Mouse (Mus musculus): ENCODE measurements around the gene Lsm4. TPM values are rescaled to one million over a fixed set of nuclear protein-coding genes. Genes with fewer than 3 reads are reported as not detected.

Lsm4 gene
- 248 and 270 TPM in 2 replicates for polyA plus RNA-seq (2015; fragmentation: Nextera tagmentation; extraction: Ambion mirVana)

- under 1% methylated on average over 60 of the region's 60 CpGs for WGBS
- H3K4me2 ChIP-seq, result peak within 1 kb of the TSS; percentile 68
- peak within 1 kb of the TSS; percentile 95 for H3K27ac ChIP-seq
- no peaks in the 10 kb centered on the region for H3K27me3 ChIP-seq
- peaks cover 18% of the 10 kb centered on the region for H3K4me1 ChIP-seq
- ATAC-seq (ENCODE audit: insufficient number of reproducible peaks, insufficient read depth, low FRiP score, low TSS enrichment, low read depth), result peak; percentile 95
- peaks cover 20% of the 10 kb centered on the region for H3K36me3 ChIP-seq
- peak within 1 kb of the TSS; percentile 68 for H3K4me3 ChIP-seq
- H3K9ac ChIP-seq, result peak within 1 kb of the TSS; percentile 80
- no peaks in the 10 kb centered on the region for H3K9me3 ChIP-seq
Observed at GRCm38 (mm10) chr8:70673079-70673856, at the start of gene Lsm4. Gene Lsm4, plus strand, starts transcription at chr8:70673248.

GRCm38 (mm10) chr8:70625104-70625503 lies 47.9 kb upstream of the Lsm4 start:
- Histone ChIP-seq H3K36me3 (no peaks in the 10 kb centered on the region), H3K27me3 (peaks cover 31% of the 10 kb centered on the region), H3K4me1 (peaks cover 8% of the 10 kb centered on the region; the same call in 1 of the 2 replicates), H3K27ac (no peak overlapping the region), H3K9me3 (no peaks in the 10 kb centered on the region), H3K4me3 (no peak overlapping the region), H3K9ac (peak overlapping the region; percentile 56; the same call in 1 of the 2 replicates), H3K4me2 (peak overlapping the region; percentile 24)
- 11% methylated on average over 5 of the region's 5 CpGs for WGBS
- ATAC-seq (ENCODE audit: insufficient number of reproducible peaks, insufficient read depth, low FRiP score, low TSS enrichment, low read depth), result no peak

GRCm38 (mm10) chr8:70627041-70627440 lies 46.0 kb upstream of the Lsm4 start:
- Histone ChIP-seq H3K4me2 (no peak overlapping the region), H3K4me3 (no peak overlapping the region), H3K27me3 (peaks cover 27% of the 10 kb centered on the region), H3K27ac (no peak overlapping the region), H3K9ac (no peak overlapping the region), H3K36me3 (no peaks in the 10 kb centered on the region), H3K9me3 (no peaks in the 10 kb centered on the region), H3K4me1 (peaks cover 20% of the 10 kb centered on the region; the same call in 1 of the 2 replicates)
- ATAC-seq (ENCODE audit: insufficient number of reproducible peaks, insufficient read depth, low FRiP score, low TSS enrichment, low read depth), result no peak
- WGBS, result 87% methylated on average over 5 of the region's 5 CpGs

GRCm38 (mm10) chr8:70628986-70629490 lies 44.0 kb upstream of the Lsm4 start:
- no peak for ATAC-seq (ENCODE audit: insufficient number of reproducible peaks, insufficient read depth, low FRiP score, low TSS enrichment, low read depth)
- Histone ChIP-seq H3K27me3 (peaks cover 19% of the 10 kb centered on the region), H3K4me1 (peaks cover 25% of the 10 kb centered on the region), H3K9me3 (no peaks in the 10 kb centered on the region), H3K4me3 (peak overlapping the region; percentile 54), H3K4me2 (peak overlapping the region; percentile 73), H3K36me3 (no peaks in the 10 kb centered on the region), H3K27ac (no peak overlapping the region), H3K9ac (peak overlapping the region; percentile 70)
- WGBS, result 59% methylated on average over 7 of the region's 7 CpGs

- H3K9me3 ChIP-seq, result no peaks in the 10 kb centered on the region
- peak; percentile 87 for ATAC-seq (ENCODE audit: insufficient number of reproducible peaks, insufficient read depth, low FRiP score, low TSS enrichment, low read depth)
- peaks cover 31% of the 10 kb centered on the region for H3K4me1 ChIP-seq
- H3K36me3 ChIP-seq, result no peaks in the 10 kb centered on the region
- WGBS, result under 1% methylated on average over 60 of the region's 60 CpGs
- peak overlapping the region; percentile 54 for H3K4me3 ChIP-seq
- peak overlapping the region; percentile 55; the same call in 1 of the 2 replicates for H3K27ac ChIP-seq
- H3K9ac ChIP-seq, result peak overlapping the region; percentile 70
- H3K27me3 ChIP-seq, result peaks cover 19% of the 10 kb centered on the region
- peak overlapping the region; percentile 73 for H3K4me2 ChIP-seq
Observed at GRCm38 (mm10) chr8:70629574-70630531, 43.2 kb upstream of the Lsm4 start.

- no peak for ATAC-seq (ENCODE audit: insufficient number of reproducible peaks, insufficient read depth, low FRiP score, low TSS enrichment, low read depth)
- peak overlapping the region; percentile 54; the same call in 1 of the 2 replicates for H3K4me3 ChIP-seq
- H3K9ac ChIP-seq, result 0 out of 2 replicates have a peak overlapping the region, but pooled peaks have one; percentile 22
- no peaks in the 10 kb centered on the region for H3K36me3 ChIP-seq
- H3K27ac ChIP-seq, result no peak overlapping the region
- no peaks in the 10 kb centered on the region for H3K9me3 ChIP-seq
- WGBS, result 13% methylated on average over 22 of the region's 22 CpGs
- H3K4me1 ChIP-seq, result peaks cover 39% of the 10 kb centered on the region
- peaks cover 19% of the 10 kb centered on the region for H3K27me3 ChIP-seq
- peak overlapping the region; percentile 73 for H3K4me2 ChIP-seq
Observed at GRCm38 (mm10) chr8:70630532-70631381, 42.3 kb upstream of the Lsm4 start.

- peaks cover 39% of the 10 kb centered on the region for H3K4me1 ChIP-seq
- no peak overlapping the region for H3K4me3 ChIP-seq
- H3K27ac ChIP-seq, result no peak overlapping the region
- no peak overlapping the region for H3K9ac ChIP-seq
- H3K9me3 ChIP-seq, result no peaks in the 10 kb centered on the region
- peaks cover 19% of the 10 kb centered on the region for H3K27me3 ChIP-seq
- 19% methylated on average over 24 of the region's 24 CpGs for WGBS
- H3K36me3 ChIP-seq, result no peaks in the 10 kb centered on the region
- ATAC-seq (ENCODE audit: insufficient number of reproducible peaks, insufficient read depth, low FRiP score, low TSS enrichment, low read depth), result no peak
- no peak overlapping the region for H3K4me2 ChIP-seq
Observed at GRCm38 (mm10) chr8:70631436-70631835, 41.6 kb upstream of the Lsm4 start.

GRCm38 (mm10) chr8:70632346-70632892 lies 40.6 kb upstream of the Lsm4 start, which contains the start of gene Gdf15:
Gene Gdf15, minus strand, starts transcription at chr8:70632456.
- 72% methylated on average over 6 of the region's 6 CpGs for WGBS
- H3K4me3 ChIP-seq, result no peak within 1 kb of the TSS
- no peak for ATAC-seq (ENCODE audit: insufficient number of reproducible peaks, insufficient read depth, low FRiP score, low TSS enrichment, low read depth)
- no peaks in the 10 kb centered on the region for H3K9me3 ChIP-seq
- peaks cover 19% of the 10 kb centered on the region for H3K27me3 ChIP-seq
- peaks cover 44% of the 10 kb centered on the region for H3K4me1 ChIP-seq
- H3K4me2 ChIP-seq, result no peak within 1 kb of the TSS
- no peaks in the 10 kb centered on the region for H3K36me3 ChIP-seq
- no peak within 1 kb of the TSS for H3K27ac ChIP-seq
- no peak within 1 kb of the TSS for H3K9ac ChIP-seq

GRCm38 (mm10) chr8:70634066-70634465 lies 39.0 kb upstream of the Lsm4 start:
- Histone ChIP-seq H3K4me2 (no peak overlapping the region), H3K9me3 (no peaks in the 10 kb centered on the region), H3K9ac (no peak overlapping the region), H3K4me1 (peaks cover 47% of the 10 kb centered on the region), H3K36me3 (no peaks in the 10 kb centered on the region), H3K27me3 (peaks cover 19% of the 10 kb centered on the region), H3K27ac (no peak overlapping the region), H3K4me3 (no peak overlapping the region)
- no peak for ATAC-seq (ENCODE audit: insufficient number of reproducible peaks, insufficient read depth, low FRiP score, low TSS enrichment, low read depth)
- 51% methylated on average over 6 of the region's 6 CpGs for WGBS

GRCm38 (mm10) chr8:70635527-70635926 lies 37.5 kb upstream of the Lsm4 start:
- no peaks in the 10 kb centered on the region for H3K36me3 ChIP-seq
- H3K4me2 ChIP-seq, result no peak overlapping the region
- H3K9ac ChIP-seq, result no peak overlapping the region; the same call in 1 of the 2 replicates
- ATAC-seq (ENCODE audit: insufficient number of reproducible peaks, insufficient read depth, low FRiP score, low TSS enrichment, low read depth), result no peak
- H3K4me1 ChIP-seq, result peaks cover 37% of the 10 kb centered on the region
- 70% methylated on average over 6 of the region's 6 CpGs for WGBS
- H3K4me3 ChIP-seq, result no peak overlapping the region
- H3K27me3 ChIP-seq, result peaks cover 18% of the 10 kb centered on the region
- H3K9me3 ChIP-seq, result no peaks in the 10 kb centered on the region
- H3K27ac ChIP-seq, result no peak overlapping the region

Measured in embryonic facial prominence, embryonic 13.5 days (tissue).